Mouse (Mus musculus): Measurements from ENCODE around the gene Oaz3.
A peak's percentile ranks its signal among the peaks of the same experiment; 100 is the strongest.

Oaz3 gene

GRCm38 (mm10) chr3:94457055-94457454, 13.3 kb upstream of the Oaz3 start:
- DNase-seq (ENCODE audit: low read depth, low spot score) = no peak

DNA sequence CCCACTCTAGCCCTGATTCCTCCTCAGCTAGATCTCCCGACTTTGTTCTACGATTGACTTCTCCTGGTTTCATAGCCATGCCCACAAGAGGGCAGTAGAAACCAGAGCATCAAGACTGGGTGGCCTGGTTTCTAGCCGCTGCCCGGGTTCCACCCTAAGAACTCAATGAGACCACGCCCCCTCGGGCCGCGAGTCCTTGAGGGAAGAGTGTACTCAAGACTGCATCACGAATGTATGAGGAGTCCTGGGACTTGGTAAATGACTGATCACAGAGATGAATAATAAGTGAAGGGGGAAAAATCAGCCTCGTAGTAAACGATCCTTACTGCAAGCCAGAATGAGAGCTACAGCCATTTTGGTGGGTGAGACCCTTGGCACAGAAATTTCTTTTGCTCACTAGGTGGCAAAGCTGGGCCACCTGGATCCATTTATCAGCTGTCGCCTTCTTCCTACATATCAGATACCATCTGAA, 12.8 kb upstream of the Oaz3 start:
- peak; percentile 94 for DNase-seq (ENCODE audit: low read depth, low spot score)

GRCm38 (mm10) chr3:94449377-94449776, 5.7 kb upstream of the Oaz3 start:
- no peak for DNase-seq (ENCODE audit: low read depth, low spot score)

GRCm38 (mm10) chr3:94442951-94443596, 641 bp downstream of the Oaz3 start, which contains the start of gene Mrpl9:
Gene Mrpl9, plus strand, starts transcription at chr3:94443318.
- DNase-seq (ENCODE audit: low read depth, low spot score) = peak; percentile 97

GRCm38 (mm10) chr3:94441182-94441581, 2.5 kb downstream of the Oaz3 start:
- no peak for DNase-seq (ENCODE audit: low read depth, low spot score)

DNA sequence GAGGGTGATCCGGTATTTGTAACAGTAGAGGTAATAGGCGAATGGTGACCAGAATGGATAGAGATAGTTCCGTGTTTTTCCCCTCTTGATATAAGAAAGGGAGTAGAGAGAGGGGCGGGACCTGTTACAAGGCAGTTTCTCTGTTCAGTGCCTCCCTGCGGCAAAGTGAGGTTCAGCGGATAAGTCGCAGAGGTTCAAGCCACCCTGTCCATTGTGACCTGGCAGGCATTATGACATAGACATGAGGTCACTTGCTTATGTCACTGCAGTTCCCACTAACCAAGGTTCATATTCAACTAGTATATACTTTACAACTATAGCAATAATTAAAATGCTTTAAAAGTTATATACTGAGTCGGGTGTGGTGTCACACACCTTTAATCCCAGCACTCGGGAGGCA, 7.3 kb downstream of the Oaz3 start:
- DNase-seq (ENCODE audit: low read depth, low spot score) = no peak

GRCm38 (mm10) chr3:94434305-94434704, 9.4 kb downstream of the Oaz3 start:
- DNase-seq (ENCODE audit: low read depth, low spot score) = no peak

- DNase-seq (ENCODE audit: low read depth, low spot score) = no peak
These were observed 12.7 kb downstream of the Oaz3 start for GRCm38 (mm10) chr3:94430980-94431379.

GRCm38 (mm10) chr3:94413031-94413679, 30.6 kb downstream of the Oaz3 start, which contains the start of gene Tdrkh:
Gene Tdrkh, plus strand, starts transcription at chr3:94413273.
- DNase-seq (ENCODE audit: low read depth, low spot score) = peak; percentile 97

GRCm38 (mm10) chr3:94412530-94412929, 31.2 kb downstream of the Oaz3 start:
- no peak for DNase-seq (ENCODE audit: low read depth, low spot score)

DNA sequence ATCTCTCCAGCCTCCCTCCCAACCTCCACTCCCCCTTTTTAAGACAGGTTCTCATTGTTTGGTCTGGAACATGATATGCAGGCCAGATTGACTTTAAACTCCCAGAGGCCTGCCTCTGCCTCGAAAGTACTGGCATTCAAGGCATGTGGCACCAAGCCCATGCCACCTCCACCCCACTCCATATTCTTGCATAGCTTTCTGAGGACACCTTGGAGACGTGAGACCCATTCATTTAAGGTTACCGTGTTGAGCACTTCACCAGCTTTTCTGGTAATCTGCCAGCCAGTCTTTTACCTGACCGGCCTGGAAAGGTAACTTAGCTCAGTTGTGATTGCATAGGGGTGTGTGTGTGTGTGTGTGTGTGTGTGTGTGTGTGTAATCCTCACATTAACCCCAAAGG, 38.2 kb downstream of the Oaz3 start:
- no peak for DNase-seq (ENCODE audit: low read depth, low spot score)

GRCm38 (mm10) chr3:94404366-94405054, 39.2 kb downstream of the Oaz3 start:
- peak; percentile 25 for DNase-seq (ENCODE audit: low read depth, low spot score)

DNA sequence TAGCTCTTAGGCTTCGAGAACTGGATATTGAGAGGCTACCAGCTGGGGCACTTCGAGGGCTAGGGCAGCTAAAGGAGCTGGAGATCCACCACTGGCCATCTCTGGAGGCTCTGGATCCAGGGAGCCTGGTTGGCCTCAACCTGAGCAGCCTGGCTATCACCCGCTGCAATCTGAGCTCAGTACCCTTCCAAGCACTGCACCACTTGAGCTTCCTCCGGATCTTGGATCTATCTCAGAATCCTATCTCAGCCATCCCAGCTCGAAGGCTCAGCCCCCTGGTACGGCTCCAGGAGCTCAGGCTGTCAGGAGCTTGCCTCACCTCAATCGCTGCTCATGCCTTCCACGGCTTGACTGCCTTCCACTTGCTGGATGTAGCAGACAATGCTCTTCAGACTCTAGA, 41.3 kb downstream of the Oaz3 start:
- no peak for DNase-seq (ENCODE audit: low read depth, low spot score)

- DNase-seq (ENCODE audit: low read depth, low spot score) = peak; percentile 47
These were observed 43.9 kb downstream of the Oaz3 start for GRCm38 (mm10) chr3:94399663-94400310.

DNA sequence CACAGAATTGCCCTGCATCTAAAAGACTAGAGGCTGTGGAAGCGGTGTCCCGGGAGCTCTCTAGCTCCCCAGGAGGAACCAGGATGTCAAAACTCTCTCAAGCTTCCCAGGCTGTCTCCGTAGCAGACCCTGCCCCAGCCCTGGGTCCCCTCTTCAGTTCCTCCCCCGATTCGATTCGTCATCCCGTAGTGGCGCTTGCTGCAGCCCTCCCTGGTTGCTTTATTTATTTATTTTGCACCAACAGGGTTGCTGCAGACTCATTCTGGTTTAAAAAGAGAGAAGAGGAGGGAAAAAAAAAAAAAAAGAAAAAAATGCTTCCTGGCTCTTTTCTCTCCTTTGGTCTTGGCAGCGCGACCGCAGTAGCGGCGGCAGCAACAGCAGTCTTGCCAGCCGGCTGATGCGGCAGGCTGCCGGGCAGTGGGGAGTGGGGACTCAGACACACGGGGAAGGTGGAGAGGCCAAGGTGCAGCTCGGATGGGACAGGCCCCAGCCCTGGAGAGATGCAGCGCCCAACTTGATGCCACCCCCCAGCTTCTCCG, 44.7 kb downstream of the Oaz3 start:
- peak; percentile 46 for DNase-seq (ENCODE audit: low read depth, low spot score)

- DNase-seq (ENCODE audit: low read depth, low spot score) = no peak
These were observed 45.5 kb downstream of the Oaz3 start, which contains the start of gene Lingo4 for GRCm38 (mm10) chr3:94398217-94398616. Gene Lingo4, plus strand, starts transcription at chr3:94398517.

- no peak for DNase-seq (ENCODE audit: low read depth, low spot score)
These were observed 46.9 kb downstream of the Oaz3 start for GRCm38 (mm10) chr3:94396851-94397250.

GRCm38 (mm10) chr3:94396336-94396735, 47.4 kb downstream of the Oaz3 start:
- DNase-seq (ENCODE audit: low read depth, low spot score) = no peak

- no peak for DNase-seq (ENCODE audit: low read depth, low spot score)
These were observed 50.7 kb downstream of the Oaz3 start for GRCm38 (mm10) chr3:94393049-94393448.

DNA sequence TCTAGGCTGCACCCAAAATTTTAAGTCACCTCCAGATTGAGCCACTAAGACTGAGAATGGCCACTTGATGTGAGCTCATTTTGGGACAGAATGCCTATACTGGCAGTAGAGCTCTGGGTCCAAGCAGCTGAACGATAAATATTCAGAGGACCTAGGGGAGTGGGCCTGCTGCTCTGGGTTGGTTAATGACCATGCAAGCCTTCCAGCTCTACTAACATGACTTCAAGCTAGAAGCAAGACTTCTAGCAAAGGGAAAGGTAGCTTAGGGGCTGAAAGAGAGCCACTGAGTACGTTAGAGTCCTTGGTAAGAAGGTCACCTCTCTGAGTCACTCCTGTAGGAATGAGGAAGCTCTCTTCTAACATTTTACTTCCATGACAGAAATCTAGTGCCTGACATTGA, 51.6 kb downstream of the Oaz3 start:
- DNase-seq (ENCODE audit: low read depth, low spot score) = no peak

DNA sequence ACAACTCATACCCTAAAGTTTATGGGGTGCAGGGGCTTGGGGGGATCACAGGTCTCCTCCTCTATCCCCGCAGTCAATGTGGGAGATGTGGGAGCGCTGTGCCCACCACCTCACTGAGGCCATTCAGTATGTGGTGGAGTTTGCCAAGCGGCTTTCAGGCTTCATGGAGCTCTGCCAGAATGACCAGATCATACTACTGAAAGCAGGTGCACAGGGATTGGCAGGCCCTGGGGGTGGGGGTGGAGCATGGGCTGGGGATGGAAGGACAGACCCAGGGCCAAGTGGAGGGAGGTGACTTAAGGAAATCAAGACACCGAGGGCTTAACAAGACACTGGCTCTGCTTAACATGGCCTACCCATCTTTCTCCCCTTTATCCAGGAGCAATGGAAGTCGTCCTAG, 52.7 kb downstream of the Oaz3 start:
- no peak for DNase-seq (ENCODE audit: low read depth, low spot score)

DNA sequence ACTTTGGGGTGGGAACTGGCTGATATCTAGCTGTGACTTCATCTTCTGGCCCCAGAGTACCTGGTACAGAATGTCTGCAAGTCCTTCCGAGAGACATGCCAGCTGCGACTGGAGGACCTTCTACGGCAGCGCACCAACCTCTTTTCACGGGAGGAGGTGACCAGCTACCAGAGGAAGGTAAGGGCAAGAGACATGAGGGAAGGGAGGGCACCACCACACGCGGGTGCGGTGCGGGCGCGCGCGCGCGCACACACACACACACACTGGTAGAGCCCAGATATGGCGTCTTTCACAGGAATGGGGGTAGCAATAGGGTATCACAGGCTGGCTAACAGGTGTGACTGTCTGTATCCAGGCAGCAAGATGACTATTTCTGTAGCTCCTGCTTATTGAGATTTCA, 54.3 kb downstream of the Oaz3 start:
- no peak for DNase-seq (ENCODE audit: low read depth, low spot score)
